8 mouse cellular contexts compared by ENCODE assay signal in the genomic region with DNA sequence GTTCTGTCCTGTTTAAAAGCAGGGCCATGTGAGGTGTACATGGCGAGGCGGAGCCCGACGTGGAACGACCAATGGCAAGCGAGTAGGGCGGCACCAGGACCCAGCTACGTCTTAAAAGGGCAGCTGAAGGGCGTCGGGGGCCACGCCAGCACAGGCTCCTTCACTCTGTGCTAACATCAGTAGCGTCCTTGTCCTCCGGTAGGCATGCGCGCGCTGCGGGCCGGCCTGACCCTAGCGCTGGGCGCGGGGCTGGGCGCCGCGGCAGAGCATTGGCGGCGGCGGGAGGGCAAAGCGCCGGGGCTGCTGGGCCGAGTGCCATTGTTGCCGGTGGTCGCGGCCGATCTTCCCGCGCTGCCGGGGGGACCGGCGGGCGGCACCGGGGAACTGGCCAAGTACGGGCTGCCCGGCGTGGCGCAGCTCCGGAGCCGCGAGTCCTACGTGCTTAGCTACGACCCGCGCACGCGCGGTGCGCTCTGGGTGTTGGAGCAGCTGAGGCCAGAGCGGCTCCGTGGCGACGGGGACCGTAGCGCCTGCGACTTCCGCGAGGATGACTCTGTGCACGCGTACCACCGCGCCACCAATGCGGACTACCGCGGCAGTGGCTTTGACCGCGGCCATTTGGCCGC. TPM values are rescaled to one million over a fixed set of nuclear protein-coding genes. Genes with fewer than 3 reads are reported as not detected.
DNase-seq lines count a peak whose midpoint lies in the region; ATAC-seq and TF ChIP-seq lines count a peak whose summit lies in the region.

A gene (plus strand): TSS at position 123 of the 626 bp plus-strand sequence.

- H3K27me3 ChIP-seq in ES-Bruce4 (ENCODE audit: control insufficient read depth, insufficient read depth, low read length, poor library complexity, severe bottlenecking) = no peaks in the 10 kb centered on the region
- no peaks in the 10 kb centered on the region for H3K27me3 ChIP-seq in forebrain, embryonic 14.5 days (replicated peaks; ENCODE audit: control insufficient read depth, insufficient read depth, low read length)
- no peaks in the 10 kb centered on the region for H3K27me3 ChIP-seq in liver, embryonic 16.5 days (ENCODE audit: control insufficient read depth, insufficient read depth, low read depth, low read length)
- H3K27me3 ChIP-seq in neural tube, embryonic 12.5 days (replicated peaks) = peaks cover 3% of the 10 kb centered on the region; the same call in 1 of the 2 replicates
- no peaks in the 10 kb centered on the region for H3K27me3 ChIP-seq in stomach, postnatal 0 days (ENCODE audit: control insufficient read depth, insufficient read depth, low read length)

- peak; percentile 90 for DNase-seq in forebrain, embryonic 14.5 days (ENCODE audit: low spot score)
- peak; percentile 90 to 92 for DNase-seq in heart, postnatal 10 days
- peak; percentile 58 for DNase-seq in large intestine, adult 2 months (ENCODE audit: low read depth, low spot score)
- peak; percentile 84 for DNase-seq in stomach, postnatal 0 days (ENCODE audit: low spot score)

- H3K4me2 ChIP-seq in forebrain, embryonic 14.5 days (ENCODE audit: low read length) = peak within 1 kb of the TSS; percentile 82
- H3K4me2 ChIP-seq in liver, embryonic 16.5 days (ENCODE audit: low read depth, low read length) = peak within 1 kb of the TSS; percentile 94
- peak within 1 kb of the TSS; percentile 87 for H3K4me2 ChIP-seq in neural tube, embryonic 12.5 days (replicated peaks)
- peak within 1 kb of the TSS; percentile 93 for H3K4me2 ChIP-seq in stomach, postnatal 0 days (replicated peaks; ENCODE audit: low read depth)

- H3K27ac ChIP-seq in ES-Bruce4 (ENCODE audit: insufficient read depth, low read length) = no peak within 1 kb of the TSS
- peak within 1 kb of the TSS; percentile 80 for H3K27ac ChIP-seq in forebrain, embryonic 14.5 days (ENCODE audit: low read depth, low read length)
- peak within 1 kb of the TSS; percentile 69 for H3K27ac ChIP-seq in liver, embryonic 16.5 days (ENCODE audit: low read length)
- peak within 1 kb of the TSS; percentile 77 for H3K27ac ChIP-seq in neural tube, embryonic 12.5 days
- peak within 1 kb of the TSS; percentile 80 for H3K27ac ChIP-seq in stomach, postnatal 0 days (replicated peaks)

- peak within 1 kb of the TSS; percentile 69 for H3K9ac ChIP-seq in ES-Bruce4 (ENCODE audit: low read depth, poor library complexity, severe bottlenecking)
- peak within 1 kb of the TSS; percentile 71 for H3K9ac ChIP-seq in forebrain, embryonic 14.5 days (ENCODE audit: low read length)
- peak within 1 kb of the TSS; percentile 67 for H3K9ac ChIP-seq in liver, embryonic 16.5 days (ENCODE audit: low read depth, low read length)
- peak within 1 kb of the TSS; percentile 69 for H3K9ac ChIP-seq in neural tube, embryonic 12.5 days
- peak within 1 kb of the TSS; percentile 66 for H3K9ac ChIP-seq in stomach, postnatal 0 days (ENCODE audit: low read length)

- intact Hi-C loops in heart, postnatal 10 days (cut with DNase I) = no loop called here

- peaks cover 29% of the 10 kb centered on the region for H3K36me3 ChIP-seq in ES-Bruce4 (ENCODE audit: control insufficient read depth, insufficient read depth, low read length, poor library complexity, severe bottlenecking)
- peaks cover 35% of the 10 kb centered on the region for H3K36me3 ChIP-seq in forebrain, embryonic 14.5 days (ENCODE audit: control insufficient read depth, insufficient read depth, low read length)
- H3K36me3 ChIP-seq in liver, embryonic 16.5 days (ENCODE audit: control insufficient read depth, insufficient read depth) = peaks cover 24% of the 10 kb centered on the region
- H3K36me3 ChIP-seq in neural tube, embryonic 12.5 days = peaks cover 39% of the 10 kb centered on the region
- peaks cover 17% of the 10 kb centered on the region; the same call in 1 of the 2 replicates for H3K36me3 ChIP-seq in stomach, postnatal 0 days (ENCODE audit: control insufficient read depth, insufficient read depth, low read length)

- ATAC-seq in cerebellum, adult (ENCODE audit: insufficient number of reproducible peaks, low FRiP score, low TSS enrichment) = peak; percentile 94
- ATAC-seq in forebrain, embryonic 14.5 days = peak; percentile 96
- peak; percentile 92 for ATAC-seq in liver, embryonic 16.5 days (ENCODE audit: low read depth)
- peak; percentile 92 for ATAC-seq in neural tube, embryonic 12.5 days (ENCODE audit: low FRiP score, low read depth)
- ATAC-seq in stomach, postnatal 0 days (ENCODE audit: low FRiP score, low TSS enrichment) = peak; percentile 90

- TF ChIP-seq CTCF in ES-Bruce4 (IDR thresholded peaks at IDR 0.05; ENCODE audit: low read depth, low read length) = no peak
- no peak for TF ChIP-seq CTCF in stomach, postnatal 0 days (IDR thresholded peaks at IDR 0.05; ENCODE audit: low read depth)

- peak within 1 kb of the TSS; percentile 75 for H3K4me3 ChIP-seq in ES-Bruce4 (ENCODE audit: low read depth, low read length)
- peak within 1 kb of the TSS; percentile 59 for H3K4me3 ChIP-seq in forebrain, embryonic 14.5 days (ENCODE audit: low read depth, low read length)
- peak within 1 kb of the TSS; percentile 68 for H3K4me3 ChIP-seq in liver, embryonic 16.5 days (ENCODE audit: low read depth, low read length)
- H3K4me3 ChIP-seq in neural tube, embryonic 12.5 days = peak within 1 kb of the TSS; percentile 69
- peak within 1 kb of the TSS; percentile 52 for H3K4me3 ChIP-seq in stomach, postnatal 0 days (ENCODE audit: low read depth, low read length)

- peaks cover 7% of the 10 kb centered on the region for H3K9me3 ChIP-seq in ES-Bruce4 (replicated peaks; ENCODE audit: control insufficient read depth, insufficient read depth, low read length, poor library complexity, severe bottlenecking)
- peaks cover 6% of the 10 kb centered on the region; the same call in 1 of the 2 replicates for H3K9me3 ChIP-seq in forebrain, embryonic 14.5 days (replicated peaks; ENCODE audit: control insufficient read depth, low read length)
- H3K9me3 ChIP-seq in liver, embryonic 16.5 days (replicated peaks; ENCODE audit: control insufficient read depth, low read length) = peaks cover 9% of the 10 kb centered on the region
- peaks cover 7% of the 10 kb centered on the region; the same call in 1 of the 2 replicates for H3K9me3 ChIP-seq in neural tube, embryonic 12.5 days
- H3K9me3 ChIP-seq in stomach, postnatal 0 days (ENCODE audit: control insufficient read depth, low read length) = no peaks in the 10 kb centered on the region

- WGBS in forebrain, embryonic 14.5 days = under 1% methylated on average over 73 of the region's 75 CpGs
- WGBS in large intestine, adult 2 months = under 1% methylated on average over 66 of the region's 75 CpGs
- under 1% methylated on average over 75 of the region's 75 CpGs for WGBS in liver, embryonic 16.5 days (ENCODE audit: insufficient replicate concordance)
- under 1% methylated on average over 75 of the region's 75 CpGs for WGBS in neural tube, embryonic 12.5 days
- WGBS in stomach, postnatal 0 days = under 1% methylated on average over 63 of the region's 75 CpGs

- no peaks in the 10 kb centered on the region for H3K4me1 ChIP-seq in ES-Bruce4 (ENCODE audit: control insufficient read depth, insufficient read depth, low read length)
- peaks cover 4% of the 10 kb centered on the region for H3K4me1 ChIP-seq in forebrain, embryonic 14.5 days (ENCODE audit: control insufficient read depth, insufficient read depth, low read length)
- peaks cover 11% of the 10 kb centered on the region for H3K4me1 ChIP-seq in liver, embryonic 16.5 days (ENCODE audit: control insufficient read depth, low read depth, low read length)
- peaks cover 12% of the 10 kb centered on the region for H3K4me1 ChIP-seq in neural tube, embryonic 12.5 days
- peaks cover 2% of the 10 kb centered on the region; the same call in 1 of the 2 replicates for H3K4me1 ChIP-seq in stomach, postnatal 0 days (replicated peaks; ENCODE audit: control insufficient read depth, insufficient read depth)

- no peak for TF ChIP-seq EP300 in ES-Bruce4 (IDR thresholded peaks at IDR 0.05; ENCODE audit: insufficient read depth, low read depth, low read length)
- no peak for TF ChIP-seq EP300 in stomach, postnatal 0 days (optimal IDR thresholded peaks at IDR 0.05)

- TF ChIP-seq POLR2A in ES-Bruce4 (IDR thresholded peaks at IDR 0.05; ENCODE audit: insufficient read depth, low read length) = peak; percentile 94

RNA-seq across cellular contexts. Expression of the gene that starts here (rescaled TPM):
- polyA plus RNA-seq in ES-Bruce4 (2011; ENCODE audit: insufficient read depth, insufficient read length, low read depth, missing spikeins) = 6.5 and 8.0 TPM in 2 replicates
- 12.8 and 17.4 TPM in 2 replicates for polyA plus RNA-seq in forebrain, embryonic 14.5 days (2014; fragmentation: Nextera tagmentation; extraction: Ambion mirVana)
- total RNA-seq in heart, postnatal 10 days (2021) = 10 to 100 TPM; 59.1 to 60.2 TPM
- polyA plus RNA-seq in large intestine, adult 2 months (2012; rRNA removed) = 33.5 and 42.0 TPM in 2 replicates
- 16.4 and 19.8 TPM in 2 replicates for polyA plus RNA-seq in liver, embryonic 16.5 days (2015; fragmentation: Nextera tagmentation; extraction: Ambion mirVana)
- polyA plus RNA-seq in neural tube, embryonic 12.5 days (2016; fragmentation: Nextera tagmentation; extraction: Ambion mirVana) = 17.1 and 17.7 TPM in 2 replicates
- 35.3 and 41.2 TPM in 2 replicates for polyA plus RNA-seq in stomach, postnatal 0 days (2015; fragmentation: Nextera tagmentation; extraction: Ambion mirVana)
